Mouse (Mus musculus) midbrain, embryonic 13.5 days (tissue): ENCODE measurements at regions not wholly inside any gene's neighbourhood (a gene's known extent, or its start where the extent isn't known, plus 50 kb on each side); places are given as distances from the start of the nearest gene placed in this dataset.

Experiments used
- ATAC-seq: fragments of 200-750 bp; cut with Nextera tagmentation; 2 replicates; pipeline ENCODE4 v1.8.0; 2017; ENCODE audit warnings: mild to moderate bottlenecking, moderate TSS enrichment, moderate library complexity
- H3K27ac ChIP-seq: fragments of 300-500 bp; sonication (generic); 2 replicates; pipeline ENCODE4 v1.5.1; 2015; ENCODE audit warnings: inconsistent platforms, mild to moderate bottlenecking, moderate library complexity
- H3K27me3 ChIP-seq: fragments of 300-500 bp; sonication (generic); 2 replicates; pipeline ENCODE4 v1.6.1; 2015; ENCODE audit warnings: mild to moderate bottlenecking, inconsistent platforms
- H3K36me3 ChIP-seq: fragments of 300-500 bp; sonication (generic); 2 replicates; pipeline ENCODE4 v1.6.1; 2015; ENCODE audit warnings: mild to moderate bottlenecking, inconsistent platforms
- H3K4me1 ChIP-seq: fragments of 300-500 bp; sonication (generic); replicated peaks from 2 replicates; pipeline ENCODE4 v1.6.1; 2015; ENCODE audit warnings: inconsistent platforms
- H3K4me2 ChIP-seq: fragments of 300-500 bp; sonication (generic); replicated peaks from 2 replicates; pipeline ENCODE4 v1.6.1; 2015; ENCODE audit warnings: moderate library complexity, mild to moderate bottlenecking, inconsistent platforms
- H3K4me3 ChIP-seq: fragments of 300-500 bp; sonication (generic); replicated peaks from 2 replicates; pipeline ENCODE4 v1.5.1; 2015; ENCODE audit warnings: mild to moderate bottlenecking, inconsistent platforms
- H3K9ac ChIP-seq: fragments of 300-500 bp; sonication (generic); replicated peaks from 2 replicates; pipeline ENCODE4 v1.6.1; 2015; ENCODE audit warnings: mild to moderate bottlenecking, inconsistent platforms
- H3K9me3 ChIP-seq: fragments of 300-500 bp; sonication (generic); 2 replicates; pipeline ENCODE4 v1.6.1; 2016; ENCODE audit warnings: mild to moderate bottlenecking, inconsistent platforms
- WGBS: fragments of 180-500 bp; shearing (Covaris S2); methylation state at CpG from one replicate; pipeline ENCODE4 v1.1.7; 2015; 5-methylcytosine and 5-hydroxymethylcytosine counted together

GRCm38 (mm10) chr6:116767738-116768522 is 51.2 kb upstream of the Tmem72 start:
- no peak overlapping the region for H3K4me3 ChIP-seq
- H3K36me3 ChIP-seq: no peaks in the 10 kb centered on the region
- no peaks in the 10 kb centered on the region for H3K9me3 ChIP-seq
- no peaks in the 10 kb centered on the region for H3K27me3 ChIP-seq
- H3K9ac ChIP-seq: no peak overlapping the region
- 40% methylated on average over 17 of the region's 17 CpGs for WGBS
- peak; percentile 79 for ATAC-seq
- H3K4me1 ChIP-seq: no peaks in the 10 kb centered on the region
- H3K4me2 ChIP-seq: no peak overlapping the region
- H3K27ac ChIP-seq: no peak overlapping the region

GRCm38 (mm10) chr6:116774954-116775675 is 58.4 kb upstream of the Tmem72 start:
- no peak overlapping the region for H3K9ac ChIP-seq
- H3K4me2 ChIP-seq: no peak overlapping the region
- no peaks in the 10 kb centered on the region for H3K4me1 ChIP-seq
- H3K9me3 ChIP-seq: no peaks in the 10 kb centered on the region
- 81% methylated on average over 12 of the region's 12 CpGs for WGBS
- no peak overlapping the region for H3K4me3 ChIP-seq
- no peak for ATAC-seq
- H3K27ac ChIP-seq: no peak overlapping the region
- H3K27me3 ChIP-seq: no peaks in the 10 kb centered on the region
- H3K36me3 ChIP-seq: no peaks in the 10 kb centered on the region

- H3K9ac ChIP-seq: no peak overlapping the region
- H3K4me1 ChIP-seq: no peaks in the 10 kb centered on the region
- no peaks in the 10 kb centered on the region for H3K36me3 ChIP-seq
- WGBS: 63% methylated on average over 3 of the region's 3 CpGs
- no peak for ATAC-seq
- no peaks in the 10 kb centered on the region for H3K9me3 ChIP-seq
- no peak overlapping the region for H3K4me2 ChIP-seq
- no peaks in the 10 kb centered on the region for H3K27me3 ChIP-seq
- H3K4me3 ChIP-seq: no peak overlapping the region
- H3K27ac ChIP-seq: no peak overlapping the region
These were observed 70.0 kb upstream of the Tmem72 start for GRCm38 (mm10) chr6:116786553-116787335.

GRCm38 (mm10) chr6:116793321-116793960 is 76.7 kb upstream of the Tmem72 start:
- H3K36me3 ChIP-seq: no peaks in the 10 kb centered on the region
- H3K27me3 ChIP-seq: no peaks in the 10 kb centered on the region
- no peaks in the 10 kb centered on the region for H3K9me3 ChIP-seq
- WGBS: 86% methylated on average over 4 of the region's 4 CpGs
- no peak for ATAC-seq
- no peaks in the 10 kb centered on the region for H3K4me1 ChIP-seq
- no peak overlapping the region for H3K9ac ChIP-seq
- H3K4me2 ChIP-seq: no peak overlapping the region
- H3K27ac ChIP-seq: no peak overlapping the region
- no peak overlapping the region for H3K4me3 ChIP-seq

- no peaks in the 10 kb centered on the region for H3K4me1 ChIP-seq
- no peak for ATAC-seq
- H3K27me3 ChIP-seq: no peaks in the 10 kb centered on the region
- H3K9ac ChIP-seq: no peak overlapping the region
- H3K9me3 ChIP-seq: no peaks in the 10 kb centered on the region
- H3K4me2 ChIP-seq: no peak overlapping the region
- no peak overlapping the region for H3K27ac ChIP-seq
- 71% methylated on average over 9 of the region's 9 CpGs for WGBS
- H3K36me3 ChIP-seq: no peaks in the 10 kb centered on the region
- H3K4me3 ChIP-seq: no peak overlapping the region
These were observed 77.2 kb upstream of the Tmem72 start for GRCm38 (mm10) chr6:116793961-116794336.

GRCm38 (mm10) chr6:116821215-116821912 is 104.7 kb upstream of the Tmem72 start:
- H3K36me3 ChIP-seq: no peaks in the 10 kb centered on the region
- 19% methylated on average over 12 of the region's 12 CpGs for WGBS
- H3K4me3 ChIP-seq: no peak overlapping the region
- no peak overlapping the region for H3K4me2 ChIP-seq
- no peaks in the 10 kb centered on the region for H3K9me3 ChIP-seq
- no peak overlapping the region for H3K9ac ChIP-seq
- peaks cover 13% of the 10 kb centered on the region for H3K4me1 ChIP-seq
- peak; percentile 82 for ATAC-seq
- H3K27ac ChIP-seq: peak overlapping the region; percentile 74
- H3K27me3 ChIP-seq: no peaks in the 10 kb centered on the region

- Histone ChIP-seq H3K27me3 (no peaks in the 10 kb centered on the region), H3K4me2 (no peak overlapping the region), H3K27ac (no peak overlapping the region), H3K4me1 (peaks cover 13% of the 10 kb centered on the region), H3K9ac (no peak overlapping the region), H3K4me3 (no peak overlapping the region), H3K9me3 (no peaks in the 10 kb centered on the region), H3K36me3 (no peaks in the 10 kb centered on the region)
- no peak for ATAC-seq
- 96% methylated on average over 6 of the region's 6 CpGs for WGBS
These were observed 105.9 kb upstream of the Tmem72 start for GRCm38 (mm10) chr6:116822605-116823004.

GRCm38 (mm10) chr6:116825628-116826027 is 108.9 kb upstream of the Tmem72 start:
- H3K27ac ChIP-seq: no peak overlapping the region
- no peak overlapping the region for H3K4me3 ChIP-seq
- no peak overlapping the region for H3K9ac ChIP-seq
- peaks cover 12% of the 10 kb centered on the region for H3K4me1 ChIP-seq
- no peak overlapping the region for H3K4me2 ChIP-seq
- no peaks in the 10 kb centered on the region for H3K36me3 ChIP-seq
- no peaks in the 10 kb centered on the region for H3K9me3 ChIP-seq
- 82% methylated on average over 2 of the region's 2 CpGs for WGBS
- no peak for ATAC-seq
- H3K27me3 ChIP-seq: no peaks in the 10 kb centered on the region

GRCm38 (mm10) chr6:116829341-116829740 is 112.6 kb upstream of the Tmem72 start:
- Histone ChIP-seq H3K4me3 (no peak overlapping the region), H3K9me3 (no peaks in the 10 kb centered on the region), H3K4me2 (no peak overlapping the region), H3K36me3 (no peaks in the 10 kb centered on the region), H3K27ac (no peak overlapping the region), H3K4me1 (no peaks in the 10 kb centered on the region), H3K27me3 (no peaks in the 10 kb centered on the region), H3K9ac (no peak overlapping the region)
- 62% methylated on average over 2 of the region's 2 CpGs for WGBS
- no peak for ATAC-seq

GRCm38 (mm10) chr6:116845990-116846862 is 129.5 kb upstream of the Tmem72 start:
- Histone ChIP-seq H3K4me2 (no peak overlapping the region), H3K9me3 (no peaks in the 10 kb centered on the region), H3K4me3 (no peak overlapping the region), H3K4me1 (no peaks in the 10 kb centered on the region), H3K27me3 (no peaks in the 10 kb centered on the region), H3K27ac (no peak overlapping the region), H3K36me3 (no peaks in the 10 kb centered on the region), H3K9ac (no peak overlapping the region)
- ATAC-seq: no peak
- WGBS: 89% methylated on average over 11 of the region's 11 CpGs
